Mouse (Mus musculus): Measurements from ENCODE around the gene Luc7l3. TPM values are rescaled to one million over a fixed set of nuclear protein-coding genes. Genes with fewer than 3 reads are reported as not detected.

Gene Luc7l3
- polyA plus RNA-seq, 2 experiments: 33.7 to 39.1 TPM

GRCm38 (mm10) chr11:94265134-94265785 is 56.5 kb downstream of the Luc7l3 start:
- peaks cover 46 to 49% of the 10 kb centered on the region in 2 experiments for H3K4me1 ChIP-seq (replicated peaks; ENCODE audit: control insufficient read depth in 2 of 2, insufficient read depth in 2 of 2, low read length in 1 of 2)
- ATAC-seq (ENCODE audit: insufficient read depth) (peak; percentile 58), DNase-seq (ENCODE audit: low read depth in 3 of 3, low spot score in 3 of 3) (peak; percentile 31 to 53 (median 35))
- H3K9ac ChIP-seq (replicated peaks): peak overlapping the region; percentile 36
- H3K36me3 ChIP-seq (replicated peaks; ENCODE audit: control insufficient read depth, insufficient read depth, low read depth): no peaks in the 10 kb centered on the region
- TF ChIP-seq CTCF (IDR thresholded peaks at IDR 0.05; ENCODE audit: low read depth): peak; percentile 60
- TF ChIP-seq EP300 (IDR thresholded peaks at IDR 0.05; ENCODE audit: low read depth): no peak
- H3K27ac ChIP-seq: peak overlapping the region; percentile 58
- H3K4me3 ChIP-seq (ENCODE audit: insufficient read depth in 1 of 2, low read depth in 2 of 2, low read length in 2 of 2): peak overlapping the region; percentile 25 to 35
- 3% methylated on average over 18 of the region's 18 CpGs for WGBS (ENCODE audit: insufficient replicate concordance)
- H3K9me3 ChIP-seq (ENCODE audit: control insufficient read depth, low read length): no peaks in the 10 kb centered on the region
- no peaks in the 10 kb centered on the region for H3K27me3 ChIP-seq (ENCODE audit: control insufficient read depth, insufficient read depth, low read length)
- peak overlapping the region; percentile 70 for H3K4me2 ChIP-seq (ENCODE audit: low read depth)

- H3K27ac ChIP-seq: peak overlapping the region; percentile 90
- H3K9me3 ChIP-seq (ENCODE audit: control insufficient read depth, low read length): no peaks in the 10 kb centered on the region
- peak overlapping the region; percentile 49 for H3K9ac ChIP-seq (replicated peaks)
- TF ChIP-seq CTCF (IDR thresholded peaks at IDR 0.05; ENCODE audit: low read depth) (no peak), EP300 (IDR thresholded peaks at IDR 0.05; ENCODE audit: low read depth) (peak; percentile 59)
- DNase-seq (ENCODE audit: low read depth in 3 of 3, low spot score in 3 of 3) (peak; percentile 62 to 67 (median 63)), ATAC-seq (ENCODE audit: insufficient read depth) (peak; percentile 92)
- 28% methylated on average over 6 of the region's 6 CpGs for WGBS (ENCODE audit: insufficient replicate concordance)
- peak overlapping the region; percentile 57 for H3K4me2 ChIP-seq (ENCODE audit: low read depth)
- no peaks in the 10 kb centered on the region for H3K36me3 ChIP-seq (replicated peaks; ENCODE audit: control insufficient read depth, insufficient read depth, low read depth)
- no peaks in the 10 kb centered on the region for H3K27me3 ChIP-seq (ENCODE audit: control insufficient read depth, insufficient read depth, low read length)
- H3K4me3 ChIP-seq (ENCODE audit: insufficient read depth in 1 of 2, low read depth in 2 of 2, low read length in 2 of 2): no peak overlapping the region
- peaks cover 39 to 44% of the 10 kb centered on the region in 2 experiments for H3K4me1 ChIP-seq (replicated peaks; ENCODE audit: control insufficient read depth in 2 of 2, insufficient read depth in 2 of 2, low read length in 1 of 2)
Measured at GRCm38 (mm10) chr11:94261585-94262370, 60.0 kb downstream of the Luc7l3 start.

- peaks cover 26 to 28% of the 10 kb centered on the region in 2 experiments for H3K4me1 ChIP-seq (replicated peaks; ENCODE audit: control insufficient read depth in 2 of 2, insufficient read depth in 2 of 2, low read length in 1 of 2)
- WGBS (ENCODE audit: insufficient replicate concordance): 32% methylated on average over 4 of the region's 4 CpGs
- DNase-seq (ENCODE audit: low read depth in 3 of 3, low spot score in 3 of 3) (no peak), ATAC-seq (ENCODE audit: insufficient read depth) (no peak)
- H3K9me3 ChIP-seq (ENCODE audit: control insufficient read depth, low read length): no peaks in the 10 kb centered on the region
- H3K27ac ChIP-seq: no peak overlapping the region; the same call in 1 of the 2 replicates
- TF ChIP-seq CTCF (IDR thresholded peaks at IDR 0.05; ENCODE audit: low read depth) (no peak), EP300 (IDR thresholded peaks at IDR 0.05; ENCODE audit: low read depth) (no peak)
- H3K4me3 ChIP-seq (ENCODE audit: insufficient read depth in 1 of 2, low read depth in 2 of 2, low read length in 2 of 2): no peak overlapping the region
- no peaks in the 10 kb centered on the region for H3K36me3 ChIP-seq (replicated peaks; ENCODE audit: control insufficient read depth, insufficient read depth, low read depth)
- H3K4me2 ChIP-seq (ENCODE audit: low read depth): no peak overlapping the region
- H3K27me3 ChIP-seq (ENCODE audit: control insufficient read depth, insufficient read depth, low read length): no peaks in the 10 kb centered on the region
- H3K9ac ChIP-seq (replicated peaks): no peak overlapping the region
Measured at GRCm38 (mm10) chr11:94259814-94260213, 62.0 kb downstream of the Luc7l3 start.

- H3K9ac ChIP-seq (replicated peaks): no peak overlapping the region
- peaks cover 27 to 28% of the 10 kb centered on the region in 2 experiments for H3K4me1 ChIP-seq (replicated peaks; ENCODE audit: control insufficient read depth in 2 of 2, insufficient read depth in 2 of 2, low read length in 1 of 2)
- no peaks in the 10 kb centered on the region for H3K27me3 ChIP-seq (ENCODE audit: control insufficient read depth, insufficient read depth, low read length)
- ATAC-seq (ENCODE audit: insufficient read depth): no peak
- DNase-seq (ENCODE audit: low read depth in 3 of 3, low spot score in 3 of 3): no peak
- no peak overlapping the region for H3K4me2 ChIP-seq (ENCODE audit: low read depth)
- no peak overlapping the region for H3K4me3 ChIP-seq (ENCODE audit: insufficient read depth in 1 of 2, low read depth in 2 of 2, low read length in 2 of 2)
- H3K27ac ChIP-seq: no peak overlapping the region
- H3K9me3 ChIP-seq (ENCODE audit: control insufficient read depth, low read length): no peaks in the 10 kb centered on the region
- H3K36me3 ChIP-seq (replicated peaks; ENCODE audit: control insufficient read depth, insufficient read depth, low read depth): no peaks in the 10 kb centered on the region
- TF ChIP-seq CTCF (IDR thresholded peaks at IDR 0.05; ENCODE audit: low read depth): no peak
- no peak for TF ChIP-seq EP300 (IDR thresholded peaks at IDR 0.05; ENCODE audit: low read depth)
- 75% methylated on average over 14 of the region's 14 CpGs for WGBS (ENCODE audit: insufficient replicate concordance)
Measured at GRCm38 (mm10) chr11:94257987-94258386, 63.8 kb downstream of the Luc7l3 start.

- no peak for TF ChIP-seq EP300 (IDR thresholded peaks at IDR 0.05; ENCODE audit: low read depth)
- no peak for TF ChIP-seq CTCF (IDR thresholded peaks at IDR 0.05; ENCODE audit: low read depth)
- H3K36me3 ChIP-seq (replicated peaks; ENCODE audit: control insufficient read depth, insufficient read depth, low read depth): no peaks in the 10 kb centered on the region
- ATAC-seq (ENCODE audit: insufficient read depth): no peak
Measured at GRCm38 (mm10) chr11:94255733-94256132, 66.1 kb downstream of the Luc7l3 start.

More at GRCm38 (mm10) chr11:94255733-94256132, 66.1 kb downstream of the Luc7l3 start:
- peaks cover 7 to 10% of the 10 kb centered on the region in 2 experiments for H3K4me1 ChIP-seq (replicated peaks; ENCODE audit: control insufficient read depth in 2 of 2, insufficient read depth in 2 of 2, low read length in 1 of 2)
- H3K4me3 ChIP-seq (ENCODE audit: insufficient read depth in 1 of 2, low read depth in 2 of 2, low read length in 2 of 2): no peak overlapping the region
- no peaks in the 10 kb centered on the region for H3K27me3 ChIP-seq (ENCODE audit: control insufficient read depth, insufficient read depth, low read length)
- H3K9me3 ChIP-seq (ENCODE audit: control insufficient read depth, low read length): no peaks in the 10 kb centered on the region
- DNase-seq (ENCODE audit: low read depth in 3 of 3, low spot score in 3 of 3): no peak
- no peak overlapping the region for H3K4me2 ChIP-seq (ENCODE audit: low read depth)
- WGBS (ENCODE audit: insufficient replicate concordance): 73% methylated on average over 5 of the region's 5 CpGs
- H3K27ac ChIP-seq: no peak overlapping the region
- no peak overlapping the region for H3K9ac ChIP-seq (replicated peaks)

Measured in liver, embryonic 14.5 days (tissue).